40 mouse cellular contexts compared by ENCODE assay signal in the genomic region with DNA sequence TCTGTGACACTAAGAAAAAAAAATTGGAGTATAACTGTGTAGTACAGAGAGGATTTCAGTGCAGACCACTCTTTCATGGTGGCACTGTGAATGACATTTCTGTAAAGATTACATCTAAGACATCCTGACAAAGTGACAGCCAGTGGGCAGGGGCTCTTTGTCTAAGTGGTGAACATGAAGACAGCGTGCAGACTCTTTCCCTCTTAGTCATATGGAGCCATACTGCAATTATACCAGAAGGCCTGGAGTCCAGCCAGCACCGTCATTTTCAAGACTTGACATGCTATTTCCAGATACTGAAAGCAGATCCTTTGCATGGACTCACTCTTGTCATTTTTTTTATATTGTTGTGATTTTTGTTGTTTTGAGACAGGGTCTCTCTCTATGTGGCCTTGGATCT. TPM values are rescaled to one million over a fixed set of nuclear protein-coding genes. Genes with fewer than 3 reads are reported as not detected.
DNase-seq lines count a peak whose midpoint lies in the region; ATAC-seq lines count a peak whose summit lies in the region.
"Had no signal": no experiment of that assay in that cellular context is flagged by ENCODE, and none has a peak within 500 bp of the region (broad histone marks: within the 10 kb centered on the region; RNA-seq: fewer than 3 reads in every experiment).

No protein-coding gene starts in this region.

- no peaks in the 10 kb centered on the region for H3K36me3 ChIP-seq in forebrain, embryonic 16.5 days (ENCODE audit: control insufficient read depth, insufficient read depth)
- H3K36me3 ChIP-seq: hindbrain, embryonic 12.5 days; limb, embryonic 10.5 days; limb, embryonic 15.5 days; midbrain, embryonic 13.5 days; neural tube, embryonic 13.5 days had no signal

- intact Hi-C loops in gastrocnemius, postnatal 36 days (cut with DNase I), result no loop called here

- no peaks in the 10 kb centered on the region for H3K27me3 ChIP-seq in forebrain, embryonic 16.5 days (replicated peaks; ENCODE audit: control insufficient read depth, insufficient read depth, low read length)
- H3K27me3 ChIP-seq: CH12.LX; hindbrain, embryonic 12.5 days; limb, embryonic 15.5 days; midbrain, embryonic 13.5 days; neural tube, embryonic 13.5 days had no signal

- 52% methylated on average over 2 of the region's 2 CpGs for WGBS in forebrain, embryonic 16.5 days

- ATAC-seq in forebrain, embryonic 16.5 days, result peak; percentile 72
- ATAC-seq: intestine, embryonic 16.5 days; midbrain, embryonic 13.5 days; Patski had no signal

- no peak overlapping the region for H3K9ac ChIP-seq in forebrain, embryonic 16.5 days (replicated peaks; ENCODE audit: low read depth, low read length)
- H3K9ac ChIP-seq: hindbrain, embryonic 12.5 days; limb, embryonic 15.5 days; liver, embryonic 14.5 days; midbrain, embryonic 13.5 days; neural tube, embryonic 13.5 days had no signal

- H3K4me3 ChIP-seq in forebrain, embryonic 16.5 days (replicated peaks; ENCODE audit: low read length), result no peak overlapping the region
- H3K4me3 ChIP-seq: hindbrain, embryonic 12.5 days; limb, embryonic 10.5 days; limb, embryonic 15.5 days; midbrain, embryonic 13.5 days; neural tube, embryonic 13.5 days had no signal

- H3K4me2 ChIP-seq in forebrain, embryonic 16.5 days (ENCODE audit: low read length), result no peak overlapping the region
- H3K4me2 ChIP-seq: heart, embryonic 11.5 days; hindbrain, embryonic 12.5 days; limb, embryonic 15.5 days; midbrain, embryonic 13.5 days; neural tube, embryonic 13.5 days had no signal

- no peaks in the 10 kb centered on the region for H3K4me1 ChIP-seq in forebrain, embryonic 16.5 days (replicated peaks; ENCODE audit: control insufficient read depth, insufficient read depth, low read length)
- H3K4me1 ChIP-seq: hindbrain, embryonic 12.5 days; limb, embryonic 15.5 days; midbrain, embryonic 13.5 days; neural tube, embryonic 13.5 days had no signal

- H3K9me3 ChIP-seq in forebrain, embryonic 16.5 days (ENCODE audit: control insufficient read depth, low read length), result no peaks in the 10 kb centered on the region
- H3K9me3 ChIP-seq: hindbrain, embryonic 12.5 days; limb, embryonic 10.5 days; limb, embryonic 15.5 days; midbrain, embryonic 13.5 days; neural tube, embryonic 13.5 days had no signal

- peak; percentile 28 to 38 for DNase-seq in frontal cortex, postnatal 10 days (ENCODE audit: low spot score in 2 of 2)
- DNase-seq in frontal cortex, postnatal 25 days (ENCODE audit: low spot score in 2 of 2), result no peak
- peak; percentile 77 to 88 for DNase-seq in right cerebral cortex, postnatal 10 days (ENCODE audit: low spot score in 2 of 2)
- DNase-seq in right cerebral cortex, adult 2 months (ENCODE audit: low spot score in 2 of 2), result no peak
- peak; percentile 42 for DNase-seq in brain, adult 2 months (ENCODE audit: low read depth, low spot score)
- no peak for DNase-seq in gastrocnemius, postnatal 36 days
- DNase-seq: adrenal gland, postnatal 10 days; cerebellum, adult 2 months; cerebellum, postnatal 14 days; gastrocnemius, postnatal 10 days; heart, postnatal 36 days; kidney, adult 8-10 months; lung, adult 2 months; lung, postnatal 10 days; thymus, postnatal 4 days had no signal

- H3K27ac ChIP-seq in forebrain, embryonic 16.5 days (ENCODE audit: low read length), result no peak overlapping the region
- H3K27ac ChIP-seq: hindbrain, embryonic 12.5 days; kidney, postnatal 0 days; limb, embryonic 10.5 days; limb, embryonic 15.5 days; liver, embryonic 14.5 days; macrophage; midbrain, embryonic 13.5 days; neural tube, embryonic 13.5 days had no signal

RNA-seq across cellular contexts. Expression of gene Gm10985, which starts 10.6 kb away (rescaled TPM):
- polyA plus RNA-seq in forebrain, embryonic 16.5 days (2015; fragmentation: Nextera tagmentation; extraction: Ambion mirVana), result not detected in 2 replicates
- not detected for total RNA-seq in gastrocnemius, postnatal 36 days (2021)
- total RNA-seq: adrenal gland, postnatal 10 days; CH12.LX; ES-E14; gastrocnemius, postnatal 10 days; granulocyte monocyte progenitor cell, adult 5-6 weeks; heart, postnatal 36 days; layer of hippocampus, postnatal 10 days; left cerebral cortex, adult 18-20 months; megakaryocyte-erythroid progenitor cell, adult 5-6 weeks had no signal
- polyA plus RNA-seq: C2C12; cerebellum, adult 2 months; cortical plate, adult 2 months; heart, embryonic 11.5 days; heart, embryonic 16.5 days; hindbrain, embryonic 12.5 days; intestine, embryonic 16.5 days; kidney, postnatal 0 days; large intestine, adult 2 months; limb, embryonic 10.5 days; limb, embryonic 15.5 days; liver, embryonic 14.5 days; lung, adult 2 months; macrophage; midbrain, embryonic 13.5 days; neural tube, embryonic 13.5 days; Patski; stomach, embryonic 14.5 days; testis, adult 2 months; thymus, postnatal 0 days had no signal

RNA-seq across cellular contexts. Expression of gene Ufm1, which starts 29.4 kb away (rescaled TPM):
- 98.8 and 121 TPM in 2 replicates for polyA plus RNA-seq in forebrain, embryonic 16.5 days (2015; fragmentation: Nextera tagmentation; extraction: Ambion mirVana)
- 10 to 100 TPM; 33.3 to 36.3 TPM for total RNA-seq in gastrocnemius, postnatal 36 days (2021)

Comparison
In these comparisons a context has a peak if more than half of its experiments do, and no peak if none do; other contexts are left out.
1. DNase-seq: peak in frontal cortex, postnatal 10 days (2 of 2), right cerebral cortex, postnatal 10 days (2 of 2) and brain, adult 2 months (single experiment); none in frontal cortex, postnatal 25 days (0 of 2), right cerebral cortex, adult 2 months (0 of 2) and gastrocnemius, postnatal 36 days (0 of 2).